Mouse (Mus musculus) kidney, postnatal 10 days (tissue): ENCODE results near the gene Kcnk16.
A peak's percentile ranks its signal among the peaks of the same experiment; 100 is the strongest.

Experiments used
- DNase-seq: peaks from one replicate; pipeline ENCODE4 v3.0.0; 2021; ENCODE audit warnings: mixed read lengths

Kcnk16 gene

DNA sequence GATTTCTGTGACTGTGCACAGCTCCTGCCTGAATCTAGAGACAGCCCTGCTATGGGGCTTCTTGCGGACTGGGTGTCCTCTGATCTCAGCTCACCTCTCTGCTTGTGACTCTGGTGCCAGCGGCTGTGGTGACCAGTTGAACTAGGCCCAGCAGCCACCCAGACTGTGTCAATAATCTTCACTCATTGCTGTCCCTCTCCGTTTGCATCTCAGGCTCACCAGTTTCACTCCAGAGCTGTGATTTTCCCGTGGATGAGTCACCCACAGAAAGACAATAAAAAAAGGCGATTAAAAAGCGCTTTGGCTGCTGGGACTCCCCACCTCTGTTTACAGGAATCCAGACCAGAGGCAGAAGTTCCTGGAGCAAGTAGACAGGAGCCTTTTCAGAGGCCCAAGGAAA lies 39.6 kb downstream of the Kcnk16 start:
- DNase-seq, result no peak

DNA sequence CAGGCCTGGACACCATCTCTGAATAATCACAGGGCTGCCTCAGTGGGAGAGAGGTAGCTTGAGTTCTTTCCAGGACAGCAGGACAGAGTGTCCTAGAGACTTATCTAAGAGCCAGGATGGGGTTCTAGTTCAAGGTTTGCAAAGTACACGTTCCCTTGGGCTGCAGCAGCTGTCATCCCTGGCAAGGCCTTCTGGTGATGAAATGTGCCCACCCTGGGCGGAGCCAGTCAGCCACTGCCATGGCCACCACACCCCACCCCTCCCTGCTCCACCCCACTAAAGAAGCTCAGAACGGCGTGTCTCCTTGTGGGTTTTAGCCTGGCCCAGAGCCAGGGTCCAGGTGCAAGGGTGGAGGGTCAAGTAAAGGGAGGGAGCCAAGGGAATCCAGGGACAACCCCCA lies 40.7 kb downstream of the Kcnk16 start:
- peak; percentile 71 for DNase-seq

DNA sequence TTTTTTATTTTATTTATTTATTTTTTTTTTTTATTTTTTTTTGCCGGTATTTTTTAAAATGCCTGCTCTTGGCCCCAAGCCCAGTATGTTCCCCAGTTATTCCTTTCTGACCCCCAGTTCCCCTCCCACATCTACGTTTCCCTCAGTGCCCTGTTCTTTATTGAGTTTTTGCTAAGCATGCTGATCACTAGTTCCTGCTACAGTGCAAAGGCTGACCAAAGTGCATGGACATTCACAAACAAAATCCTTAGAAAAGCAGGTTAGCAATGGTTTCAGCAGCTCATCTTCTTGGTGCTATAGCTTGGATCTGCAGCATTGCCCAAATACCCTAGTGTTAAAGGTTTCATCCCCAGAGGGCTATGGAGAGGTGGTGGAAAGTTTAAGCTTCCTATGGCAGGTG lies 42.0 kb downstream of the Kcnk16 start:
- DNase-seq, result no peak

DNA sequence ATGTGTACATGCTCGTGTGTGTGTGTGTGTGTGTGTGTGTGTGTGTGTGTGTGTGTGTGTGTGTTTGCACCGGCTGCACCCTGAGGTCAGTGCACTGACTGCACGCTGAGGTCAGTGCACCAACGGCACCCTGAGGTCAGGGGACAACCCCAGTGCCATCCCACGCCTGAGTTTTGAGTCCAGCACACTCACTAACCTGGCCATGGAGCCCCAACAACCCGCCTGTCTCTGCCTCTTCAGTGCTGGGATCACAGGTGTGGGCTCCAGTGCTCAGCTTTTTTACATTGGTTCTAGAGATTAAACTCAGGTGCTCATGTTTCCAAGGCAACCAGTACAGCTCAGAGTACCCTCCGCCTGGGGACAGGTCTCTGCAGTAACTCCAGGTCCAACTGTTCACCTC lies 42.5 kb downstream of the Kcnk16 start:
- DNase-seq, result no peak

DNA sequence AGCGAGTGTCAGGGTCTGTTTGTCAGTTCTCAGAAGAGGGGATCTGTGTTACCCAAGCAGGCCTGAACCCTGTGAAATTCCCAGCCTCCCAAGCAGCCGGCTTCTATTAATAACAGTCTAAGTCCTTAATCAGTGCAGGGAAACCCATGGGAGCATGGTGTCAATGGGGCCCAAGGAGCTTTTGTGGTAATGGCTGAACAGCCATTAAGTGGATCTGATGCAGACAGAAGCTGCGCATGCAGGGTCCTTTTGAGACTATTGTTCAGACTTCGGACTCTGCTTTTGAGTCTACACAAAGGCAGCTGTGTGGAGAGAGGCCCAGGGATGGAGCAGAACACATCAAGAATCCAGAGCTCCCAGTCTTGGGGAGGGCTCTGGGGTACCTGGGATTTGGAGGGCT lies 43.5 kb downstream of the Kcnk16 start:
- no peak for DNase-seq

DNA sequence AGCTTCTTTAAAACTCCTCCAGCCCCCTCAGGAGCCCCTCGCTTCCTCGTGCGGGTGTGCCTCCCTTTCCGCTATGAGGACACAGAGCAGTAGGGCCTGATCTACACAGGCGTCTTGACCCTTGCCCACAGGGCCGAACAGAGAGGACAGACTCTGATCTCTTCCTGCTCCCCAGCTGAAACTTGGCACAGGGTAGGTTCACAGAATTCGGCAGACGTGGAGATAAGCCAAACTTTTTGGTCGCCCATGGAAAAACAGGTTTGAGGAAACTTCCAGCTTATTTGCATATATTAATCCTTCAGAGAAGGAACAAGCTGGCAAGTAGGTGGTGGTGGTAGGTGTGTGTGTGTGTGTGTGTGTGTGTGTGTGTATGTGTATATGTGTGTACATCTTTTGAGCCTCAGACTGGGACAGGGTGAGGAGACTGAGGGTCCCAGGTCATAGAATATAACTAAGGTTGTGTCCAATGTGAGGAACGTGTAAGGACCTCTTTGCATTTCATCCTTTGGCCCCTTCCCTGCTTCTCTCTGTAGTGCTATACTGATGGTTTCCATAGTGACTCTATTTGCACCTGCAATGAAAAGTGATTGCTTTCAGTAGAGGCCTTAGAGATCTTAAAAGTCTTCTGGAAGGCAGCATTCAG lies 44.3 kb downstream of the Kcnk16 start:
- peak; percentile 42 for DNase-seq

DNA sequence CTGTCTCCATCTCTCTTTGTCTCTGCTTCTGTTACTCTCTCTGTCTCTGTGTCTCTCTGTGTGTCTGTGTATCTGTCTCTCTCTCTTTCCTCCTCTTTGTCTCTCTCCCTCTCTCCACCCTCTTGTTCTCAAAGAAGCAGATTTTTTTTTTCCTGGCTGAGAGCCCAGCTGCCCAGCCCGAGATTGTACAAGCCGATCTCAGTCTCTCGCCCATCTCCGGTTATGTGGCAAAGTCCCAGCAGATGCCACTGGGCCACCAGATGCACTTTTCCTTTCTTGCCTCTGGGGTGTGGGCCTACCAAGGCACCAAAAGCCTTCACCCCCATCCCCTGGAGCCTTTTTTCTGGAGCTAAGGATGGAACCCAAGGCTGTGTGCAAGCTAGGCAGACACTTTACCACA lies 44.8 kb downstream of the Kcnk16 start:
- DNase-seq, result peak; percentile 73

DNA sequence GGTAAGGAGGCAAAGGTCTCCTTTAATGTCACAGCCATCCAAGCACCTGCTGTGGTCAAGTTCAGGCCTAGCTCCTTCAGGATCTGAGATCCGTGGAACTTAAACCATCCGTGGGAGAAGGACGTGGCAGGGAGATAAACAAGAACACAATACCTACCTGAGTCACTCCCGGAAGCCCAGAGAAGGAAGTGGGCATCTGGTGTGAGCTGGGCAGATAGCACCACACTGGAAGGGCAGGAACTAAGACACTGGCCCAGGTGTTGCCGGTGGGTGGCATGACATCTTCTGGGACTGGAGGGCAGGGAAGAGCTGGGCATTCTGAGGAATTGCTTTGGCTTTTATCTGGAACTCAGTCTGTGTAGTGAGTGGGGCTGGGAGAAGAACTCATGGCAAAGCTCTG lies 45.7 kb downstream of the Kcnk16 start:
- DNase-seq, result no peak

DNA sequence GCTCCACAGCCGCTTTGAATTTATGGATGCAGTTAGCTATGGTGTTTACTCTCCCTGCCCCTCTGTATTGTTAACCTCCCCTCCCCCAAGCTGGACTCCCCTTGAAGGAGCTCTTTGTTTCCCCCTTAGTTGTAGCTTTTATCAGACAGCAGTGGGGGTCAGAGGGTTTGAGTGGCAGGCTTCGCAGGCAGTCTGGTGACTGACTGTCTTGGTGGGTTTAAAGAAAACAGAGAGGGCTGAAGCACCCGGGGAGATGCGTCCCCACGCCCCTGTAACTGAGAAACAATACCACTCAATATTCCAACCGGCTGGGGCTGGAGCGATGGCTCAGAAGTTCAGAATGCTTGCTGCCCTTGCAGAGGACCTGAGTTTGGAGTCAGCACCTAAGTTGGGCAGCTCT lies 47.9 kb downstream of the Kcnk16 start:
- no peak for DNase-seq

DNA sequence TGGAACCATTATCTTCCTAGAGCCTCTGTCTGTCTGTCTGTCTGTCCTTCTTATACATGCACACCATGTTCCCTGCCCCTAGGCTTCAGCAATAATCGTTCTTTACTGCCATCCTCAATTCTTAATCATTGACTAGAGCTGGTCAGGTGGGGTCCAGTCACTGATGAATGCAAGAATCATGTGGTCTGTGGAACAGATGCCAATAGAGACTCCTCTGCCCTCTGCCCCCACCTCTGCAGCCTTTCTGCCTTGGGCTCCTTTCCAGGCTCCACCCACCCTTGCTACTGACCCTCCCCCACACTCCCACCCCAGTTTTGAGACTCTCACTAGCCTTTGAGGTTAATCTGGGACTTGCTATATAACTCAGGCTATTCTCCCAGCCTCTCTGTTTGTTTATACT lies 49.1 kb downstream of the Kcnk16 start:
- peak; percentile 73 for DNase-seq

DNA sequence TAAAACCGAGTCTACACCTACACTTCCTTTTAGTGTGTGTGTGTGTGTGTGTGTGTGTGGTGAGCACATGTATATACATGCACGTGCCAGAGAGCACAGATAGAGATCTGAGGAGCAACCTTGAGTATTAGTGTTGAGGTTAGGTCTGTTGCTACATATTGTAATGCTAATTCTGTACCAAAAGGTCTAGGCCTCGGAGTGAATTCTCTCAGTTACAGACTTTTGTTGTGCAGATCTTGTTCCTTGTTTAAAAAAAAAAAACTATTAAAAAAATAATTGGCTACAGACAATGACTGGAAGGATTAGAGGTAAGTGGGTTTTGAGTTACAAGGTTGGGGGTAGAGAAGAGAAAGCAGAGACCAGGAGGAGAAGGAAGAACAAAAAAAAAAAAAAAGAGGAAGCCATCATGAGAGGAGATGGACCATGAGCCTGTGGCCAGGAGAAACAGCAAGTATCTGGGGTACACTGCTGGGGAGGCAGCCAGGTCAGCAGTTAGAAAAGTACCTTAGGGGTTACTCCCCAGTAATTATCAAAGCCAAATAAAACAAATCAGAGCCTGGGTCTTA lies 51.6 kb downstream of the Kcnk16 start:
- DNase-seq, result no peak

DNA sequence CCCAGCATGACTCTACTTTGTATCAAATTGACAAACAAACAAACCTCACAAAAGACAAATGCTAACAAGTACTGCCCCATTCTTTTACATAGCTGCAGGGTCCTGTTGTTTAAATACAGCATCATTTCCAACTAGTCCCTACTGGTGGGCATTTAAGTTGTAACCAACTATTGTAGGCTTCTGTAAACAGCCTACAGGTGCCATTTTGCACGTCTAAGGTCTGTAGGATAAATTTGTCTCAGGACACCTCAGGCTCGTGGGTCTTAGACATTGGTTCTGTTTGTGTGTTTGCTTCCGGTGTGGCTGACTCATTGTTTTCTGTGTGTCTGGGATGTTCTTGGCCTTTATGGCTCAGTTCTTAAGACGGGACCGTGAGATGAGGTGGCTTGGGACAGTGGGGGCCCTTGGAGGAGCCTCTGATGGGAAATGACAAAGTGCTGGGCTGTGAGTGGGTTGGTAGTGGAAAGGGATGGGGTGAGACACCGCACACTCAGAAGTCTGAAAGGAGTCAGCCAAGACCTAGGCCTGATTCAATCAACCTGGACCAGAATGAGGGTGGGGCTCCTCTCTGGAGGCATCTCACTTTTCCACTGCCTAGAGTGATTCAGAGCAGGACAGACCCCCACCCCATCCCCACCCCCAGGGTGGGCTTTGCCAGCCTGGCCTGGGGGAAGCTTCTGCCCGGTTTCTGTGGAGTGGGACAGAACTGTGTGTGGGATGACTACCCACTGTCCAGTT lies 52.3 kb downstream of the Kcnk16 start:
- no peak for DNase-seq

DNA sequence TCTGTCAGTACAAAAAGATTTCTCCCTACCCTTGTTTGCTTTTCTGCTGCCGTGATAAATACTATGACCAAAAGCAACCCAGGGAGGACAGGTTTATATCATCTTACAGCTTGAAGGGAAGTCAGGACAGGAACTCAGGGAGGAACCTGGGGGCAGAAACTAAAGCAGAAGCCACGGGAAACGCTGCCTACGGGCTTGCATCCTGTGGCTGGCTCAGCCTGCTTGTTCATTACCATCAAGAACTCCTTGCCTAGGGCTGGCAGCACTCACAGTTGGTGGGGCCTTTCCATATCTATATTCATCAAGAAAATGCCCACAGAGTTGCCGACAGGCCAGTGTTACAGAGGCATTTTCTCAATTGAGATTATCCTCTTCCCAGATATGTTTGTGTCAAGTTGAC lies 53.2 kb downstream of the Kcnk16 start:
- DNase-seq, result no peak

DNA sequence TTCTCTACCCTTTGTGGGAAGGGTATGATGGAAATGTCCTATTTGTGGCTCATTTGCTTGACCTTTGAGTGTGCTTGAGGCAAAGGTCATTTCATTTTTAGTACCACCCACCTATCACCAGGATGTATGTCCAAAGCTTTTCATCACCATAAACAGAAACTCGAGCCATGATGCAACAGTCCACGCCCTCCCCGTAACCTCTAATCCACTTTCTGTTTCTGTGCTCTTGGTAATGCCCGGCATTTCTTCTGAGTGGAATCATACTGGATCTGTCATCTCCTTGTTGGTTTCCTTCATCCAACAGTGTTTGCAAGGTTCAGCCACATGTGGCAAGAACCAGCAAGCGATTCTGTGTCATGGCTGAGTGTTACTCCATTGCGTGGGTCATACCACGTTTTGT lies 54.9 kb downstream of the Kcnk16 start:
- no peak for DNase-seq

DNA sequence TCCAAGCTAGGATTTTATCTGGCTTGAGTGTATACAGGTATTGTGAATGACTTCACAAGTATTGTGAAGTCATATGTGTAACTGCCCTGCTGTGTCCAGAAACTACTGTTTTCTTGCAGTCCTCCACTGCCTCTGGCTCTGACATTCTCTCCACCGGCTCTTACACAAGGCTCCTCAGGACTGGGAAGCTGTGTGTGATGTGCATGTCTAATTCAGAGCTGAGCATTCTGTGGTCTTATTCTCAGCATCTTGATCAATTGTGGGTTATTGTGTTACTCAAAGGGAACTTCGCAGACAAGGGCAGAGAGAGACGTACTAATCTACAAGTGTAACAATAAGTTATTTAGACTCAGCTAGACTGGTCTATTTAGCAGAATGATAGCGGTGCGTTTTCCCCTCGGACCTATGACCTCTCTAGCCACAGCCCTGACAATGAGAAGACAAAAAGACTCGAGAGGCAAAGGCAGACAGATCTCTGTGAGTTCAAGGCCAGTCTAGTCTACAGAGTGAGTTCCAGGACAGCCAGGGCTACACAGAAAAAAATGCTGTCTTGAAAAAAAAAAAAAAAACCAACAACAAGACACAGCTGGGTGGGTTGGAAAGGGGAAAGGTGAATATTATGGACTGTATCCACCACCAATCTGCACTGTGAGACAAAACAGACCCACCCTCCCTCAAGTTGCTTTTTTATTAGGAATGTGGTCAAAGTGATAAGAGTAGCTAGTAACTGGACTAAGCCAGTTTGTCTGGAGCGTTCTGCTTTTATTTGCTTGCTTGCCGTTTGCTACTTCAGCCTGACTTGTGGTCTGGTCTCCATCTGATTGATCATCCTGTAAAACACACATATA lies 57.0 kb downstream of the Kcnk16 start:
- no peak for DNase-seq
